Mouse (Mus musculus): Measurements from ENCODE around the gene Vamp2. TPM values are rescaled to one million over a fixed set of nuclear protein-coding genes. Genes with fewer than 3 reads are reported as not detected.
A peak's percentile ranks its signal among the peaks of the same experiment; 100 is the strongest.

The Vamp2 gene
- polyA plus RNA-seq (2012; rRNA removed): 36.3 and 43.1 TPM in 2 replicates

- H3K4me3 ChIP-seq (ENCODE audit: control insufficient read depth, low read depth, low read length): peak within 1 kb of the TSS; percentile 99
- peaks cover 26% of the 10 kb centered on the region for H3K4me1 ChIP-seq (ENCODE audit: control insufficient read depth, insufficient read depth, low read length)
- peak; percentile 62 for TF ChIP-seq POLR2A (IDR thresholded peaks at IDR 0.05; ENCODE audit: control insufficient read depth, low read depth, low read length)
- no peak for TF ChIP-seq CTCF (IDR thresholded peaks at IDR 0.05; ENCODE audit: control insufficient read depth, insufficient read depth, insufficient replicate concordance, low read depth, low read length)
- H3K27ac ChIP-seq (ENCODE audit: control insufficient read depth, insufficient read depth, low read depth, low read length): peak within 1 kb of the TSS; percentile 98
- H3K36me3 ChIP-seq (ENCODE audit: control insufficient read depth, insufficient read depth, low read length): peaks cover 2% of the 10 kb centered on the region
- no peaks in the 10 kb centered on the region for H3K27me3 ChIP-seq (ENCODE audit: control insufficient read depth, insufficient read depth, low read length)
Observed at GRCm38 (mm10) chr11:69088103-69088855, at the start of gene Vamp2. Gene Vamp2, plus strand, starts transcription at chr11:69088490.

GRCm38 (mm10) chr11:69045531-69046394, 42.5 kb upstream of the Vamp2 start, which contains the start of gene Aurkb:
Gene Aurkb, plus strand, starts transcription at chr11:69045647.
- H3K4me1 ChIP-seq (ENCODE audit: control insufficient read depth, insufficient read depth, low read length): peaks cover 11% of the 10 kb centered on the region
- H3K27ac ChIP-seq (ENCODE audit: control insufficient read depth, insufficient read depth, low read depth, low read length): peak within 1 kb of the TSS; percentile 19
- H3K4me3 ChIP-seq (ENCODE audit: control insufficient read depth, low read depth, low read length): peak within 1 kb of the TSS; percentile 83
- no peaks in the 10 kb centered on the region; the same call in none of the 2 replicates for H3K36me3 ChIP-seq (ENCODE audit: control insufficient read depth, insufficient read depth, low read length)
- TF ChIP-seq CTCF (IDR thresholded peaks at IDR 0.05; ENCODE audit: control insufficient read depth, insufficient read depth, insufficient replicate concordance, low read depth, low read length) (peak; percentile 7; the same call in 1 of the 2 replicates), POLR2A (IDR thresholded peaks at IDR 0.05; ENCODE audit: control insufficient read depth, low read depth, low read length) (peak; percentile 18; the same call in 1 of the 2 replicates)
- no peaks in the 10 kb centered on the region for H3K27me3 ChIP-seq (ENCODE audit: control insufficient read depth, insufficient read depth, low read length)

- no peaks in the 10 kb centered on the region; the same call in none of the 2 replicates for H3K36me3 ChIP-seq (ENCODE audit: control insufficient read depth, insufficient read depth, low read length)
- TF ChIP-seq CTCF (IDR thresholded peaks at IDR 0.05; ENCODE audit: control insufficient read depth, insufficient read depth, insufficient replicate concordance, low read depth, low read length) (no peak), POLR2A (IDR thresholded peaks at IDR 0.05; ENCODE audit: control insufficient read depth, low read depth, low read length) (no peak; the same call in 1 of the 2 replicates)
- no peaks in the 10 kb centered on the region for H3K27me3 ChIP-seq (ENCODE audit: control insufficient read depth, insufficient read depth, low read length)
- H3K4me3 ChIP-seq (ENCODE audit: control insufficient read depth, low read depth, low read length): peak overlapping the region; percentile 83
- no peak overlapping the region for H3K27ac ChIP-seq (ENCODE audit: control insufficient read depth, insufficient read depth, low read depth, low read length)
- peaks cover 9% of the 10 kb centered on the region for H3K4me1 ChIP-seq (ENCODE audit: control insufficient read depth, insufficient read depth, low read length)
Observed at GRCm38 (mm10) chr11:69046395-69046774, 41.9 kb upstream of the Vamp2 start.

- Histone ChIP-seq H3K4me1 (ENCODE audit: control insufficient read depth, insufficient read depth, low read length) (peaks cover 9% of the 10 kb centered on the region), H3K36me3 (ENCODE audit: control insufficient read depth, insufficient read depth, low read length) (no peaks in the 10 kb centered on the region; the same call in none of the 2 replicates), H3K4me3 (ENCODE audit: control insufficient read depth, low read depth, low read length) (no peak overlapping the region), H3K27ac (ENCODE audit: control insufficient read depth, insufficient read depth, low read depth, low read length) (no peak overlapping the region), H3K27me3 (ENCODE audit: control insufficient read depth, insufficient read depth, low read length) (no peaks in the 10 kb centered on the region)
- TF ChIP-seq CTCF (IDR thresholded peaks at IDR 0.05; ENCODE audit: control insufficient read depth, insufficient read depth, insufficient replicate concordance, low read depth, low read length): no peak
- TF ChIP-seq POLR2A (IDR thresholded peaks at IDR 0.05; ENCODE audit: control insufficient read depth, low read depth, low read length): no peak
Observed at GRCm38 (mm10) chr11:69047592-69047991, 40.7 kb upstream of the Vamp2 start.

GRCm38 (mm10) chr11:69048151-69048550, 40.1 kb upstream of the Vamp2 start:
- peaks cover 9% of the 10 kb centered on the region for H3K4me1 ChIP-seq (ENCODE audit: control insufficient read depth, insufficient read depth, low read length)
- H3K27me3 ChIP-seq (ENCODE audit: control insufficient read depth, insufficient read depth, low read length): no peaks in the 10 kb centered on the region
- no peak overlapping the region for H3K4me3 ChIP-seq (ENCODE audit: control insufficient read depth, low read depth, low read length)
- TF ChIP-seq POLR2A (IDR thresholded peaks at IDR 0.05; ENCODE audit: control insufficient read depth, low read depth, low read length) (no peak), CTCF (IDR thresholded peaks at IDR 0.05; ENCODE audit: control insufficient read depth, insufficient read depth, insufficient replicate concordance, low read depth, low read length) (no peak)
- no peak overlapping the region for H3K27ac ChIP-seq (ENCODE audit: control insufficient read depth, insufficient read depth, low read depth, low read length)
- no peaks in the 10 kb centered on the region; the same call in none of the 2 replicates for H3K36me3 ChIP-seq (ENCODE audit: control insufficient read depth, insufficient read depth, low read length)

GRCm38 (mm10) chr11:69050748-69051147, 37.5 kb upstream of the Vamp2 start:
- Histone ChIP-seq H3K27me3 (ENCODE audit: control insufficient read depth, insufficient read depth, low read length) (no peaks in the 10 kb centered on the region), H3K4me1 (ENCODE audit: control insufficient read depth, insufficient read depth, low read length) (peaks cover 7% of the 10 kb centered on the region), H3K4me3 (ENCODE audit: control insufficient read depth, low read depth, low read length) (no peak overlapping the region), H3K36me3 (ENCODE audit: control insufficient read depth, insufficient read depth, low read length) (no peaks in the 10 kb centered on the region; the same call in none of the 2 replicates), H3K27ac (ENCODE audit: control insufficient read depth, insufficient read depth, low read depth, low read length) (no peak overlapping the region)
- TF ChIP-seq CTCF (IDR thresholded peaks at IDR 0.05; ENCODE audit: control insufficient read depth, insufficient read depth, insufficient replicate concordance, low read depth, low read length) (no peak), POLR2A (IDR thresholded peaks at IDR 0.05; ENCODE audit: control insufficient read depth, low read depth, low read length) (no peak)

- Histone ChIP-seq H3K36me3 (ENCODE audit: control insufficient read depth, insufficient read depth, low read length) (no peaks in the 10 kb centered on the region; the same call in none of the 2 replicates), H3K27ac (ENCODE audit: control insufficient read depth, insufficient read depth, low read depth, low read length) (no peak overlapping the region), H3K4me1 (ENCODE audit: control insufficient read depth, insufficient read depth, low read length) (no peaks in the 10 kb centered on the region; the same call in 1 of the 2 replicates), H3K27me3 (ENCODE audit: control insufficient read depth, insufficient read depth, low read length) (no peaks in the 10 kb centered on the region), H3K4me3 (ENCODE audit: control insufficient read depth, low read depth, low read length) (no peak overlapping the region)
- TF ChIP-seq CTCF (IDR thresholded peaks at IDR 0.05; ENCODE audit: control insufficient read depth, insufficient read depth, insufficient replicate concordance, low read depth, low read length) (no peak), POLR2A (IDR thresholded peaks at IDR 0.05; ENCODE audit: control insufficient read depth, low read depth, low read length) (no peak)
Observed at GRCm38 (mm10) chr11:69051771-69052170, 36.5 kb upstream of the Vamp2 start.

Data from testis, adult 2 months (tissue).